Mouse (Mus musculus): ENCODE data around the gene Ppp4r4.

GRCm38 (mm10) chr12:103530596-103530995 lies 1.5 kb upstream of the Ppp4r4 start:
- TF ChIP-seq CTCF (IDR thresholded peaks at IDR 0.05; ENCODE audit: low read depth, low read length): no peak
- no peak for TF ChIP-seq POLR2A (IDR thresholded peaks at IDR 0.05; ENCODE audit: extremely low read depth, insufficient read depth, low read length)

Measured in liver, adult 2 months (tissue).